In genomic region chr16:31933751-31934549, GRCm38 (mm10) we compare ENCODE assay signal across 8 mouse cellular contexts. TPM values are rescaled to one million over a fixed set of nuclear protein-coding genes. Genes with fewer than 3 reads are reported as not detected.
DNase-seq lines count a peak whose midpoint lies in the region; ATAC-seq and TF ChIP-seq lines count a peak whose summit lies in the region.

TSS of gene Pigz (plus strand) at chr16:31933851.

- no peaks in the 10 kb centered on the region for H3K9me3 ChIP-seq in hindbrain, embryonic 14.5 days (ENCODE audit: control insufficient read depth, low read length)
- no peaks in the 10 kb centered on the region for H3K9me3 ChIP-seq in stomach, embryonic 14.5 days (ENCODE audit: control insufficient read depth, low read depth, low read length)

- TF ChIP-seq CTCF in gastrocnemius, adult 2 months (IDR thresholded peaks at IDR 0.05), result no peak

- no peaks in the 10 kb centered on the region for H3K27me3 ChIP-seq in hindbrain, embryonic 14.5 days (ENCODE audit: control insufficient read depth, insufficient read depth, low read length)
- H3K27me3 ChIP-seq in stomach, embryonic 14.5 days (ENCODE audit: control insufficient read depth, insufficient read depth, low read length), result peaks cover 17% of the 10 kb centered on the region

- peak within 1 kb of the TSS; percentile 82 for H3K27ac ChIP-seq in gastrocnemius, adult 2 months
- peak within 1 kb of the TSS; percentile 96 for H3K27ac ChIP-seq in hindbrain, embryonic 14.5 days
- peak within 1 kb of the TSS; percentile 39; the same call in 1 of the 2 replicates for H3K27ac ChIP-seq in stomach, embryonic 14.5 days (ENCODE audit: low read length)

- peaks cover 24% of the 10 kb centered on the region for H3K4me1 ChIP-seq in hindbrain, embryonic 14.5 days (replicated peaks; ENCODE audit: control insufficient read depth, insufficient read depth, low read length)
- peaks cover 11% of the 10 kb centered on the region for H3K4me1 ChIP-seq in stomach, embryonic 14.5 days (ENCODE audit: control insufficient read depth, insufficient read depth, low read length)

- H3K4me3 ChIP-seq in gastrocnemius, adult 2 months, result peak within 1 kb of the TSS; percentile 76
- peak within 1 kb of the TSS; percentile 34 for H3K4me3 ChIP-seq in hindbrain, embryonic 14.5 days (replicated peaks; ENCODE audit: low read length)
- H3K4me3 ChIP-seq in stomach, embryonic 14.5 days (ENCODE audit: low read depth, low read length), result peak within 1 kb of the TSS; percentile 49

- H3K9ac ChIP-seq in hindbrain, embryonic 14.5 days, result peak within 1 kb of the TSS; percentile 66
- H3K9ac ChIP-seq in stomach, embryonic 14.5 days (replicated peaks; ENCODE audit: low read depth, low read length), result peak within 1 kb of the TSS; percentile 45

- ATAC-seq in hindbrain, embryonic 14.5 days (ENCODE audit: low FRiP score), result peak; percentile 19; the same call in 1 of the 2 replicates
- no peak for ATAC-seq in stomach, embryonic 14.5 days (ENCODE audit: insufficient number of reproducible peaks, insufficient read depth, low FRiP score, low read depth)

- peak within 1 kb of the TSS; percentile 81 for H3K4me2 ChIP-seq in hindbrain, embryonic 14.5 days (replicated peaks)
- peak within 1 kb of the TSS; percentile 91 for H3K4me2 ChIP-seq in stomach, embryonic 14.5 days (replicated peaks; ENCODE audit: low read depth, low read length)

- WGBS in hindbrain, embryonic 14.5 days, result 3% methylated on average over 42 of the region's 42 CpGs
- WGBS in stomach, embryonic 14.5 days, result 11% methylated on average over 42 of the region's 42 CpGs

- intact Hi-C loops in gastrocnemius, adult 2 months (cut with DNase I), result no loop called here

- DNase-seq in adrenal gland, adult (ENCODE audit: inconsistent age in 2 of 2, low spot score in 1 of 2), result peak; percentile 58 to 79
- no peak for DNase-seq in adrenal gland, postnatal 4 days (ENCODE audit: low spot score in 2 of 2)
- DNase-seq in cerebellum, adult 18-20 months, result peak; percentile 84 to 86
- DNase-seq in gastrocnemius, adult 2 months, result peak; percentile 84
- DNase-seq in hindbrain, embryonic 14.5 days (ENCODE audit: low spot score), result peak; percentile 64
- peak in 1 of 2 experiments; percentile 52 for DNase-seq in layer of hippocampus, postnatal 36 days
- peak; percentile 25 for DNase-seq in lung, postnatal 36 days

- no peaks in the 10 kb centered on the region for H3K36me3 ChIP-seq in hindbrain, embryonic 14.5 days (replicated peaks; ENCODE audit: control insufficient read depth, insufficient read depth)
- H3K36me3 ChIP-seq in stomach, embryonic 14.5 days (ENCODE audit: control insufficient read depth, insufficient read depth, low read length), result no peaks in the 10 kb centered on the region

RNA-seq across cellular contexts. Expression of gene Pigz, which starts in this region (rescaled TPM):
- total RNA-seq in adrenal gland, postnatal 4 days (2021), result 1 to 10 TPM in 1 of 2 experiments, under 1 TPM in 1; 0.90 to 1.3 TPM
- under 1 TPM; 0.20 to 0.71 TPM for total RNA-seq in gastrocnemius, adult 2 months (2021)
- polyA plus RNA-seq in hindbrain, embryonic 14.5 days (2014; fragmentation: Nextera tagmentation; extraction: Ambion mirVana), result 3.8 and 5.6 TPM in 2 replicates
- total RNA-seq in layer of hippocampus, postnatal 36 days (2021), result 10 to 100 TPM; 15.5 to 19.6 TPM
- 0.63 and 0.68 TPM in 2 replicates for polyA plus RNA-seq in stomach, embryonic 14.5 days (2014; fragmentation: Nextera tagmentation; extraction: Ambion mirVana)

Comparison
In these comparisons a context has a peak if more than half of its experiments do, and no peak if none do; other contexts are left out.
1. RNA of gene Pigz (total RNA-seq): 15.5 to 19.6 TPM in layer of hippocampus, postnatal 36 days; 0.90 to 1.3 TPM in adrenal gland, postnatal 4 days and 0.20 to 0.71 TPM in gastrocnemius, adult 2 months; every median in the first group is over 4 times any median in the second.
2. DNase-seq: peak in adrenal gland, adult (2 of 2), cerebellum, adult 18-20 months (2 of 2), hindbrain, embryonic 14.5 days (single experiment) and lung, postnatal 36 days (single experiment); none in adrenal gland, postnatal 4 days (0 of 2).
3. Peak in DNase-seq, H3K4me3 ChIP-seq and H3K27ac ChIP-seq in gastrocnemius, adult 2 months; RNA of the gene not detected or under 1 TPM.
4. H3K27ac ChIP-seq: peak in every context shown above with its lines; median percentile 96 in hindbrain, embryonic 14.5 days; 82 in gastrocnemius, adult 2 months; 39 in stomach, embryonic 14.5 days.
5. Peak in every context shown above with its lines, with median percentiles within 50 percentile points of each other: H3K4me3 ChIP-seq.